Mouse (Mus musculus): ENCODE results near the gene Gaa. TPM values are rescaled to one million over a fixed set of nuclear protein-coding genes. Genes with fewer than 3 reads are reported as not detected.

The Gaa gene
- 10 to 100 TPM; 28.2 to 32.2 TPM for total RNA-seq (2023)

GRCm38 (mm10) chr11:119267768-119268556 lies at the start of gene Gaa:
Gene Gaa, plus strand, starts transcription at chr11:119267887.

DNA sequence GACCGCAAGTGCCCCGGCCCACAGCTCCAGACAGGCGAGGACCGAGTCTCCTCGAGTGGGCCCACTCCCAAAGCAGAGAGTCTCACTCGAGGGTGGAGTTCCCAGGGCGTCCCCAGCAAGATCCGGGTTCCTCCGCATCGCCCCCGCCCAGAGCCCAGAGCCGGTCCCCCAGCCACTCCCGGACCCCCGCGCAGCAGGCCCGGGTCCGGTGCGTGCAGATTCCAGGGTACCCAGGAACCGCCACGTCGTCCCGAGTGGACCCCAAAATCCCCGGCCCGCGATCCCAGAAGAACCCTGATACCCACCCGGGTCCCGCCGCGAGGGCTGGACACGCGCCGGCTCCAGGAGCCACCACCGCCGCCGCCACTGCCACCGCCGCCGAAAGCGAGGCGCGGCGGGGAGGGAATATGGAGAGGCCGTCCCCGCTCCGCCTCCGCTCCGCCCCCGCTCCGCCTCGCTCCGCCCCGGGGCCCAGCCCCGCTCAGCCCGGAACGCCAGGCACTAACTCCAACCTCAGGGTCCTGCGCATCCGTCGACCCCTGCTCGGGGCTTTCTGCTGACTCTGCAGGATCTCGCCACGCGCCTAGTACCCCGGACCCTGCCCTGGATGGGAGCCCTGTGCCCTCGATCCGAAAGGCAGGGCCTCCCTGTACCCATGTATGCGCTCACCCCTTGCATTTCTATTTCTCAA lies 39.5 kb upstream of the Gaa start, which contains the start of the genes Tbc1d16 and Ccdc40:
Gene Tbc1d16, minus strand, starts transcription at position 409 of the 691 bp plus-strand sequence.
Gene Ccdc40, plus strand, starts transcription at position 482 of the 691 bp plus-strand sequence.

DNA sequence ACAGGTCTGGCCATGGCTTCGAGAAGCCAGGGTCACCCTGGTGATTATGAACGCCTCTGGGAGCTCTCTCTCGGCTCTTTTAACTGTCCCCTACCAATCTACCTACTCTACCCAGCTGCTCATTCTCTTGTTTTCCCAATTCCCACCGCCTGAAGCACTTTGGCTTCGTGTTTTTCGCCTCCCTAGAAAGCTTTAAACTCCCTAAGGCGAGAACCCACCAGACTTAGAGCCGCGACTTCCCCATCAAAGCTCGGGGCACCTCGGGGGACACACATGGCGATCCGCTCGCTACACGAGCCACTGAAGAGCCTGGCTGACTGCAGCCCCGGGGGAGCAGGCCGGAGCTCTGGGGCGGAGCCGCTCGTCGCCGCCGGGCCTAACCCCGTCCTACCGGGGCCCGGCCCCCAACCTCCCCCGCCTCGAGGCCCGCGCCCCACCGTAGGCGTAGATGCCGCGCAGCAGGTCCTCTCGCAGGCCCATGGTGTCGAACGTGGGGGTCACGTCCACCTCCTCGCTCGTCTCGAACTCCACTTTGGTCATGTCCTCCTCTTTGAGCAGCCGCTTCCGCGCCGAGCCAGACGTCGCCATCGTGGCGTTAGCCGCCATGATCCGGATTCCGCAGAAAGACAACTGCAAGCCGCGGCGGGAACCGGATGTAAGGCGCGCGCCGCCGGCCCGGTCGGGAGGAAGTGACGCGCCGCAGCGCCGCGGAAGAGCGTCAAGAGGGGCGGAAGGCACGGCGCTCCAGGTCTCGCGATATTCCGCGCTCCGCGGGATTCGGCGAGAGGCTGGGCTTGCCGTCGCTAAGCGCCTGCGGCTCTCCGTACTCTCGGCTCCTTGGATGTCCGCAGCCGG lies 31.9 kb downstream of the Gaa start, which contains the start of gene Eif4a3:
Gene Eif4a3, minus strand, starts transcription at position 699 of the 855 bp plus-strand sequence.

DNA sequence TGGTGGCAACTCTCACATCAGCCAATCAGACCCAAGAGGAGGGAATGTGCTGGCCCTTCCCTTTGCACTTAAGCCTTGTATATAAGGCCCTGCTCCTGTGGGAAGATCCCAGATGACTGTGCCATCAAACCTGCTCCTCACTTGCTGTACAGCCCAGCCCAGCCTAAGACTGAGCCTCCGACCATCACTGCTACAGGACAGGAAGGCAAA lies 39.9 kb downstream of the Gaa start, which contains the start of gene Card14:
Gene Card14, plus strand, starts transcription at position 111 of the 210 bp plus-strand sequence.

Other genes with a start within 250 kb of the Gaa start
- 1 to 10 TPM; 1.3 to 1.6 TPM for gene Cbx2, start 244.9 kb upstream of the Gaa start, total RNA-seq (2023)
- gene Cbx8, start 226.9 kb upstream of the Gaa start, total RNA-seq (2023): 10 to 100 TPM; 13.2 to 13.7 TPM
- gene Cbx4, start 181.7 kb upstream of the Gaa start, total RNA-seq (2023): 10 to 100 TPM; 55.6 to 63.1 TPM
- under 1 TPM; 0.42 to 0.64 TPM for gene Tbc1d16, start 39.4 kb upstream of the Gaa start, total RNA-seq (2023)
- gene Ccdc40, start 39.3 kb upstream of the Gaa start, total RNA-seq (2023): under 1 TPM; 0.48 to 0.55 TPM
- 100 to 1,000 TPM; 120 to 140 TPM for gene Eif4a3, start 32.2 kb downstream of the Gaa start, total RNA-seq (2023)
- gene Card14, start 39.9 kb downstream of the Gaa start, total RNA-seq (2023): not detected
- gene Sgsh, start 87.6 kb downstream of the Gaa start, total RNA-seq (2023): 10 to 100 TPM; 12.8 TPM
- 10 to 100 TPM in 1 of 2 experiments, 1 to 10 TPM in 1; 4.8 to 10.2 TPM for gene Slc26a11, start 87.7 kb downstream of the Gaa start, total RNA-seq (2023)
- gene Rnf213, start 125.2 kb downstream of the Gaa start, total RNA-seq (2023): 10 to 100 TPM; 50.3 to 63.0 TPM
- gene Endov, start 223.5 kb downstream of the Gaa start, total RNA-seq (2023): 10 to 100 TPM; 13.5 to 17.6 TPM